Mouse (Mus musculus) cerebellum, adult 9-10 months (tissue): Measurements from ENCODE around the gene Zfp821.

Experiments used
- DNase-seq: peaks from one replicate; pipeline ENCODE4 v3.0.0; 2022

The Zfp821 gene

DNA sequence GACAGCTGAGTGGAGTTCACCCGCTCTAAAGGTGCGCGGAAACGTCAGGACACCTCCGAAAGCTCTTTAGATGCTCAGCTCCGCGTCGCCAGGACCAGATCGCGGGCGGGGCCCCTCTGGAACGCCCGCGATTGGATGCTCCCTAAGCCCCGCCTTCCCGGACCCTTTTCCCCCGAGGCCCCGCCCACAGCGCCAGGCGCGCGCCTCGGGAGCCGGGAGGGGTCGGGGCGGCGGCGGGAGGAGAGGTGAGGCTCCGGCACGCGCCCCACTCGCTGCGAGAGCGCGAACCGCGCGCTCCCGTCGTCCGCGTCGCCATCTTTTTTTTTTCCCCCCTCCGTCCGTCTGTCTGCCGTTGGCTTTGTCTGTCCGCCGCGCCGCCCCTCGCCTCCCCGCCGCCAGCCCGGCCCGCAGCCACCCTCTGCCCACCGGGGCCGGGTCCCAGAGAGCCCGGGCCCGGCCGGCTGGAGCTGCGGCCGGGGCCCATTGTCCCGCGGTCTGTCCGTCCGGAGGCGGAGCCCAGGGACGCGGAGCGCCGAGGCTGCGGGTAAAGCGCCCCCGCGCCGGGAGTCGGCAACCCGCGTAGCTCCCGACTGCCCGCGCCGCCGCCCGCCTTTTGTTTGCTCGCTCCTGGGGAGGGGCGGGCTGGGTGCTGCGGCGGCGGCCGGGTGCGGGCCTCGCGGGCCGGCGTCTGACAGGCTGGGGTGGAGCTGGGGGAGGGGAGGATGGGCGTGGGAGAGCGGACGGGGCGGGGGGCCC lies at the start of gene Zfp821:
Gene Zfp821 (plus strand): TSS at position 227 of the 756 bp plus-strand sequence.
- DNase-seq: peak; percentile 96

- no peak for DNase-seq
Measured at GRCm38 (mm10) chr8:109656860-109657259, 48.5 kb upstream of the Zfp821 start.

DNA sequence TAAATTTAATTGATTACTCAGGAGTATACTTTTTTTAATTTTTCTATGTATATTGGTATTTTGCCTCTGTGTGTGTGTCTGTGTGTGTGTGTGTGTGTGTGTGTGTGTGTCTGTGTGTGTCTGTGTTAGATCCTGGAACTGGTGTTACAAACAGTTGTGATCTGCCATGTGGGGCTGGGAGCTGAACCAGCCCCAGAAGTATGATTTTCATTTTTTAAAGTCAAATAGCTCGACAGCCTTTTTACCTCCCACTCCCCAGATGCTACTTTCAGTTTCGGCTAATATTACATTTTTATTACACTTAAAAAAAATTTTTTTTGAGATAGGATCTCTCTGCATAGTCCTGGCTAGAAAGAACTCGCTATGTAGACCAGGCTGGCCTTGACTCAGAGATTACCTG lies 43.0 kb upstream of the Zfp821 start:
- no peak for DNase-seq

DNA sequence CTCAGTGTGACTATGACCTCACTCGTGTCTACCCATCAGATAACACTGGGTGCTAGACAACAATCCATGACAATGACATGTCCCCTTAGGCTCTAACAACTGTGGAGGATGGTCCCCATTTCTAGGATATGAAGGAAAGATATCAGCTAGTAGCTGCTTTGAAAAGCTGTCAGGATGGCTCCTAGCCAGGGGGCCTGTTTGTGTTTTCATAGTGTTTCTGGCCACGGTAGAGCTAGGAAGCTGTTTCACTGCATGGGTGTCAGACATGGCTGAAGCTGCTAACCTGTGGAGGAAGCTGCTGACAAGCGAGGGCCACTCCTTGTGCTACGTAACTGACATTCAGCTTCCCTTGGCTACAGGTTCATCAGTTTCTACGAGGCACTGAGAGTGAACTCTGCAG lies 38.7 kb upstream of the Zfp821 start:
- DNase-seq: no peak

GRCm38 (mm10) chr8:109672656-109673055 lies 32.7 kb upstream of the Zfp821 start:
- no peak for DNase-seq

DNA sequence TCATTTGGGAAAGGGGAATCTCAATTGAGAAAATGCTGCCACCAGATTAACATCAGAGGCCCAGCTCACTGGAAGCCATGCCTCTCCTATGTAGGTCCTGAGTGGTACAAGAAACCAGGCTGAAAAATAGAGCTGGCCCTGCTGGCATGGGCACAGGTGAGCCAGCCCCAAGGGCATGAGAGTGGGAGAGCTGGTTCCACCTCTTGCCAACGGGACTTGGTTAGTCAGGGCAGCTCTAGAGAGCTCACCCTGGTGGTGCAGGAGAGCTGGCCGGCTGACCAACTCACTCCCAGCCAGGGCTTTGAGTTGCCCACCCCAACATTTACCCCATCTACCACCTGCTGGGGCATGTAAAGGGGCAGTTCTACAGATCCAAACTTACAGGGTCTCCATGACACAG lies 31.8 kb upstream of the Zfp821 start:
- no peak for DNase-seq

GRCm38 (mm10) chr8:109675896-109676643 lies 29.3 kb upstream of the Zfp821 start:
- DNase-seq: no peak

DNA sequence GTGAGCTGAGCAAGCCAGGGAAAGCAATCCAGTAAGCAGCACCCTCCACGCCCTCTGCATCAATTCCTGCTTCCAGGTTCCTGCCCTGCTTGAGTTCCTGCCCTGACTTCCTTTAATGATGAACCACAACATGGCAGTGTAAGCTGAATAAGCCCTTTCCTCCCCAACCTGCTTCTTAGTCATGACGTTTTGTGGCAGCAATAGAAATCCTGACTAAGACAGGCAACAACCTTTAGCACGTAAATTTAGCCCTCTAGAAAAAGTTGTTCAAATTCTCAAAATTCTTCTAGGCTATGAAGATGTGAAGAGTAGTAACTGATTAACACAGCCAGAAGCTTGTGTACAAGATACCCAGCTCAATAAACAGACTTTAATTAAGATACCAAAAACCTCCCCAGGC lies 23.8 kb upstream of the Zfp821 start:
- no peak for DNase-seq

GRCm38 (mm10) chr8:109682120-109682519 lies 23.2 kb upstream of the Zfp821 start:
- no peak for DNase-seq

GRCm38 (mm10) chr8:109687248-109687647 lies 18.1 kb upstream of the Zfp821 start:
- no peak for DNase-seq

GRCm38 (mm10) chr8:109691769-109692168 lies 13.6 kb upstream of the Zfp821 start:
- no peak for DNase-seq

DNA sequence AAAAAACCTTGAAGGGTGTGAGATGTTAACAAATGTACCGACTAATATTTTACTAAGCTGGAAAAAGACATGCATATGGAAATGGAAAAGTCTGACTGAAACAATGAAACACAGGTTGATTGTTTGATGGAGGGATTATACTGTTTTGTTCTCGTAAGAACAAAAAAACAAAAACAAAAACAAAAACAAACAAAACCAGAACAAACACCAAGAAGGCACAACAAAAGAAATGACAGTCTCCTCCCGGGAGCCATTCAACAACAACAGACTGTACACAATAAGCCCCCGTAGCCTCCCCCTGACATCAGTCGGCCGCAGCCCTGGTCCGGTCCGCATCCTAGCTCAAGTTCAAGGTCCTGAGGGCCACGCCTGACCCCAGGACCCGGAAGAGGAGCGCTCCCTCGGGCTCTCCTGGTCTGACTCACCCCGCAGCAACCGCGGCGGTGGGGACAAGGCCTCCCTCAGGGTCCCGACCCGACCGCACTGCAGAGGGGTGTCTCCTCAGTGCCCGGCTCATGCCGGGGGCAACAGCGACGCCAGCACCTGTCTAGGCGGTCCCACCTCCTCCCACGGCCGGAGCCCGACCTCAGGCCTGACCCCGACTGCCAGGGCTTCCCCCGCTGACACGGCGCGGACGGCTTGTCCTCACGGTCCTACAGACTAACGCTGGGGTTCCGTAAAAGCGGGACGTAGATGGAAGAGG lies 12.8 kb upstream of the Zfp821 start:
- no peak for DNase-seq

DNA sequence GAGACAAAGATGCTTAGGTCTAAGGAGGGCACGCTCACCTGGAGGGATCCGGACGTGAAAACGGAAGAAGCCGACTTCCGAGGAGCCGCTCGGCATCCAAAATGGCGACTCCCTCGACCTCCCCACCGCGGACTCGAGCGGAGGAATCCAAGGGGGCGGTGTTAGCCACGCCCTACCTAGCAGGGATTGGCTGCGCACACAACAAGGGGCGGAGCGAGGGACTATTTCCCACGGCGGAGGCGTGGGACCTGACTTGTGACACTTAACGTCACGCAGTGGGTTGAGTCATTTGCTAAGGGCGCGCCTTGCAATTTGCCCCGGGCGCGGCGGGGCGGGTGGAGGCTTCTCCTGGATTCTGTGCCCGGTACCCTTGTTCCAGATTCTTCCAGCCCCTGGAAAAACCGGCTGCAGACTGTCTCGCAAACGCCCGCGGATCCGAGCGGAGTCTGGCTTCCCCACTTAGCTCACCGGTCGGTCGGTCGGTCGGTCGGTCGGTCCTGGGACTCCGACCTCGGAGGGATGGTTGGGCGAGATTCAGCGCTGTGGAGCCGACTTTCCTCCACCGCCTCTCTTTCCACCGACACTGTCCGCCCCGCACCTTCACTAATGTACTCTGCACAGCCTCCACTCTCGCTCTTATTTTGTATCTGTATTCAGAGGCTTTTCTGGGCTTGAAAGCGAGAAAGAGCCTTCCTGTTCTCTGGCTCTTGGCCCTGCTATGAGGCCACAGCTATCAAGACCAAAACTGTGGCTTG lies 12.0 kb upstream of the Zfp821 start, which contains the start of gene Ist1:
Gene Ist1 (minus strand): TSS at position 115 of the 755 bp plus-strand sequence.
- DNase-seq: peak; percentile 99

DNA sequence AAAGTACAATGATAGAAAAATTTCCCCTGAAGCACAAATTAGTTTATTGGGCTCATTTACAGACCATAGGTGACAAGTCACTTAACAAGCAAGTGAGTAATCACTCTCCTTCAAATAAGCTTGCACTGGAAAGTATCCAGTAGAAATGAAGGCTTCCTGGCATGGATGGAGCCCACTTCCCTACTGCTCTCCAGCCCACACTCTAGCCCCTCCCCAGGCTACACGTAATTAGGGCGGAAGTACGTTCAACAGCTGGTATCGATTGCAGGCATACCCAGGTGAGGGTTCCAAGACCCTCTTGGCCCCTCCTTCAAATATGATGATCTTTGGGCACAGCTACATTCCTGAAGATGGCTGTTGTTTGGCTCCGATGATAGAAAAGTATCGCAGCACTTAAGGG lies 11.2 kb upstream of the Zfp821 start:
- no peak for DNase-seq

DNA sequence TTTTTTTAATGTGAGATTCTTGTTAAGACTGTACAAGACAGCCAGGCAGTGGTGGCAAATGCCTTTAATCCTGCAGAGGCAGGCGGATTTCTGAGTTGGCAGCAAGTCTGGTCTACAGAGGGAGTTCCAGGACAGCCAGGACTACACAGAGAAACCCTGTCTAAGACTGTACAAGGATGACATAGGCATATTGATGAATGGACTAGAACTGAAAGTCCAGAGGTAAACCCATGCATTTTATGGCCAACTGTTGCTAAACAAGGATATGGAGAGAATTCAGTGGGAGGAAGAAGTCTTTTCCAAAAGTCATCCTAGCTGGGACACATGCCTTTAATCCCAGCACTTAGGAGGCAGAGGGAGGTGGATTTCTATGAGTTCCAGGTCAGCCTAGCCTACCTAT lies 7.6 kb upstream of the Zfp821 start:
- no peak for DNase-seq

- no peak for DNase-seq
Measured at GRCm38 (mm10) chr8:109698477-109698876, 6.9 kb upstream of the Zfp821 start.

DNA sequence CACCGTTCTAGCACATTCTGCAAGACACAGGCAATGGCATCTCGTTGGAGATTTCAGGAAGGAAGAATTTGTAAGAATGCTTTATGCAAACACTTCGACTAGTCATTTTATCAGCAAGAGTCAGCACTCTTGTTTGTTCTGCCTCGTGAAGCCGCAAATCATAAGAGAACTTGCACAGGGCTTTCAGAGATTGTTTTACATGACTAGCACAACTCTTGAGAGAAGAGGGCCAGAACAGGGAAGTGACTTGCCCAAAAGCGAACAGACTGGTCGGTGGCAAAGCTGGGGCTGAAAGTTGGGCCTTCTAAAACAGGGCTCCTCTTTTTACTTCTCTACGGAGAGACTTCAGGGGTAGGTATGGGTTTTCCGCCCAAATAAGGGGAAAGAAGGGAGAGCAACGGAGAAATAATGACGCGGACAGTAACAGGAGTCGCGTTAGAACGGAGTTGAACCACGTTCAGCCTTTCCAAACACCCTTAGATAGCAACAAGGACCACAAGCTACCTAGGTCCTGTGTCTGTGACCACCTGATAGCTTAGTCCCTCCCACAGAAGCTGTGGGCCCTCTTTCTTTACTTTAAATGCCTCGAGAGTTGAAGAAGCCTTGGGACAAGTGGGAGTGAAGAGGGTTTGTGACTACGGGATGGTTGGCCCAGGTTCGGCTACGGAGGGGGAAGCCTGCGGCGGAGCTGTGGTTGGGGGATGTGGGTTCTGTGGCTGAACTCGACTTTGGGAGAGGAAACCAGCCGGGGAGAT lies 604 bp upstream of the Zfp821 start:
- no peak for DNase-seq

DNA sequence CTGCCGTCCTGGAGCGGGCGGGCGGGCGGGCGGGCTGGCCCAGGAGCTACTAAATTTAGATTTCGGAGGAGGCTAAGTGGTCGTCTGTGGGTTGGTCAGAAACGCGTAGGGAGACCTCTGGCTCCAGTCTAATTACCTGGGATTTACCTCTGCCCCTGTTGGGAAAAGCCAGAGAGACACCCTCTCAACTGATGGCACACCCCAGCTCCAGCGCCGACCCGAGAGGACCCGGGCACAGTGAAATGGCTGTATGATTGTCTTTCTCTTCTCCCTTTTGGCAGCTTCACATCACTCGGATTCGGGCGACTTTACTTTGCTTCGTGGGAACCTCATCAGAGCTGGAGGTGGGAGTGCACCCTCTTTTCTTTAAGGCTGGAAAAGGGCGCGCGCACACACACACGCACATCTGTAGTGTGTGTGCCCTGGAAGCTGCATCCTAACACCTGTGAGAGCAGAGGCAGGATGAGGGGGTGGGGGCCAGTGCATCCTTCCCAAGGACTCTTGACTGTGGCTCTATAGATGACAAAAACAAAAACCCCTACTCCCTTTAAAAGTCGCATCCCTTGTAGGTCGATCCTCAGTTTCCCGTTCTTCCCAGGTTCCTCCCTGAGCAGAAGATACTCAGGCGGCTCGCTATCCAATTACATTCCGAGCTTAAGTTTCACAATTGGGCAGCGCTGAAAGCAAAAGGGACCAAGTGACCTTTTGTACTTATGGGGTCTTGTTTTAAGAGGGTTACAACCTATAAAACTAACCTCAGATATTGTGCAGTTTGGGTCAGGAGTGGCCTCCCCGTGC lies 929 bp downstream of the Zfp821 start:
- DNase-seq: peak; percentile 65

DNA sequence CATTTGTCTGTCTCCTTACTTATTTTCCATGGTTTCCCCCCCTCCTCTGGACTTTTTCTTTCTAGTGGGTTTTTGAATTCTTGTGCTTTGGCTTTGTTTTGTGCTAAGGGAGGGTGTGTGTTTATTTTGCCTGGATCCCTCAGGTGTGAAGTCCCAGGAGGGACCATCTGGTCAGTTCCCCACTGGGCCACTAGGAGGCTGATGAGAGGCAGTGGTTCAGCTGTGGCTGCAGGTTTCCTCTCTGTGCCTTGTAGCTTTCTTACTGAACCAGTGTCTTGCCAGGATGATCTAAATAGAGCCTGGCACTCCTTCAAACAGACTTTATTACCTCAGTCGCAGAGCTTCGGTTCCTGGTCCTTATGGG lies 1.5 kb downstream of the Zfp821 start:
- DNase-seq: peak; percentile 85

- DNase-seq: no peak
Measured at GRCm38 (mm10) chr8:109707921-109708320, 2.6 kb downstream of the Zfp821 start.

GRCm38 (mm10) chr8:109712521-109712920 lies 7.2 kb downstream of the Zfp821 start:
- DNase-seq: no peak
